ENCODE assay signal across 8 mouse cellular contexts in the genomic region with DNA sequence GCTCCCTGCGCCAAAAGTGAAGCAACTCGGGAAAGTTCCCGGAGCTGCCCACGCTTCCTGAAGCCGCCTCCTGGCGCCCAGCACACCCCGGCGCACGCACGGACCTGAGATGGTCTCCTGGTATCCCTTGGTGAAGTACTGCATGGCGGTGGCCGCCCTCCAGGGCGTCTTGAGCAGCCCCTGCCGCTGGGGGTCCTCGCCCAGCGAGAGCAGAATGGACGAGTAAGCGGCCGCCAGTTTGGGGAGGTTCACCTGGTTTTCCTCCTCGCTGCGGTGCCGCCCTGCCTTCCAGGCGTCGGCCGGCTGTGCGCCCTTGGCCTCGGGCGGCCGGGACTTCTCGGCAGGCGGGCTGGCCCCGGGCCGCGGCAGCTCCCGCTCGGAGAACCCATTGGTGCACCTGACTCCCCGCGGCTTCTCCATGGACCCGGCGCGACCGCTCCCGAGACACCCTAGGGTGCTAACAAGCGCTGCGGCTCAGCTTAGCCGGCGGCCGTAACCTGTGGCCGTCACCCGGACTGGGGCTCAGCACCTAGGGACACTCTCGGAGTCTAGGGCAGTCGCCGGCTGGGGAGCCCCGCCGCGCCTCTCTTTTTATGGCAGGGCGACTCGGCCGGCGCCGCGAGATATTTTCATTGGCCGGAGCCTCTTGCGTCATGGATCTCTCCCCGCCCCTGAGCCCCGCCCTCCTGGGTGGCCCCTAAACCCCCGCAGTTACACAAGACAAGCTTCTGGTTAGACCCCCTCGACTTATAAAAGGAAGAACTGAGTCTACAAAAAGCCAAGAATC. TPM values are rescaled to one million over a fixed set of nuclear protein-coding genes. Genes with fewer than 3 reads are reported as not detected.
DNase-seq lines count a peak whose midpoint lies in the region; ATAC-seq lines count a peak whose summit lies in the region.

A gene (minus strand): TSS at position 566 of the 787 bp plus-strand sequence.

- peak within 1 kb of the TSS; percentile 100 for H3K4me2 ChIP-seq in hindbrain, embryonic 14.5 days (replicated peaks)

- peak within 1 kb of the TSS; percentile 67 for H3K9ac ChIP-seq in hindbrain, embryonic 14.5 days

- no peak within 1 kb of the TSS for H3K27ac ChIP-seq in hindbrain, embryonic 14.5 days

- peak; percentile 91 for DNase-seq in Muller cell, postnatal 12 days (ENCODE audit: inconsistent ontology term)
- DNase-seq in cerebellum, postnatal 14 days: peak; percentile 65 to 76
- peak; percentile 44 to 55 for DNase-seq in frontal cortex, postnatal 25 days (ENCODE audit: low spot score in 2 of 2)
- peak; percentile 71 for DNase-seq in hindbrain, embryonic 14.5 days (ENCODE audit: low spot score)
- DNase-seq in left cerebral cortex, adult 11 months (ENCODE audit: low spot score): peak; percentile 38
- DNase-seq in lung, postnatal 36 days: peak; percentile 89
- peak; percentile 83 for DNase-seq in retina, postnatal 1 day
- peak; percentile 91 for DNase-seq in thymus, postnatal 4 days

- 0 out of 2 replicates have a peak, but pooled peaks cover 7% of the 10 kb centered on the region for H3K4me1 ChIP-seq in hindbrain, embryonic 14.5 days (replicated peaks; ENCODE audit: control insufficient read depth, insufficient read depth, low read length)

- peaks cover 29% of the 10 kb centered on the region for H3K27me3 ChIP-seq in hindbrain, embryonic 14.5 days (ENCODE audit: control insufficient read depth, insufficient read depth, low read length)

- H3K36me3 ChIP-seq in hindbrain, embryonic 14.5 days (replicated peaks; ENCODE audit: control insufficient read depth, insufficient read depth): no peaks in the 10 kb centered on the region

- under 1% methylated on average over 68 of the region's 68 CpGs for WGBS in hindbrain, embryonic 14.5 days

- peak within 1 kb of the TSS; percentile 78 for H3K4me3 ChIP-seq in hindbrain, embryonic 14.5 days (replicated peaks; ENCODE audit: low read length)

- no peaks in the 10 kb centered on the region for H3K9me3 ChIP-seq in hindbrain, embryonic 14.5 days (ENCODE audit: control insufficient read depth, low read length)

- peak; percentile 88 for ATAC-seq in hindbrain, embryonic 14.5 days (ENCODE audit: low FRiP score)

RNA-seq across cellular contexts. Expression of the gene that starts here (rescaled TPM):
- polyA plus RNA-seq in hindbrain, embryonic 14.5 days (2014; fragmentation: Nextera tagmentation; extraction: Ambion mirVana): 5.2 and 6.4 TPM in 2 replicates

Comparison
In these comparisons a context has a peak if more than half of its experiments do, and no peak if none do; other contexts are left out.
1. DNase-seq: peak in every context shown above with its lines; median percentile 91 in Muller cell, postnatal 12 days; 91 in thymus, postnatal 4 days; 89 in lung, postnatal 36 days; 83 in retina, postnatal 1 day; 71 in hindbrain, embryonic 14.5 days; 70 in cerebellum, postnatal 14 days; 50 in frontal cortex, postnatal 25 days; 38 in left cerebral cortex, adult 11 months.